Mouse (Mus musculus): ENCODE data around the gene Cnpy1.

GRCm38 (mm10) chr5:28252999-28253398, 7.4 kb upstream of the Cnpy1 start:
- TF ChIP-seq USF1 (IDR thresholded peaks at IDR 0.05; ENCODE audit: low read depth) (no peak), POLR2A (IDR thresholded peaks at IDR 0.05; ENCODE audit: insufficient read length, low read depth) (no peak), REST (IDR thresholded peaks at IDR 0.05; ENCODE audit: insufficient read depth, insufficient read length) (no peak), CEBPB (IDR thresholded peaks at IDR 0.05; ENCODE audit: insufficient read depth, poor library complexity, severe bottlenecking) (no peak), POLR2AphosphoS2 (IDR thresholded peaks at IDR 0.05; ENCODE audit: insufficient read length, low read depth) (no peak), MAX (IDR thresholded peaks at IDR 0.05; ENCODE audit: low read depth) (no peak), TCF3 (IDR thresholded peaks at IDR 0.05; ENCODE audit: insufficient read length, low read depth) (no peak), E2F4 (IDR thresholded peaks at IDR 0.05; ENCODE audit: insufficient read depth) (no peak)

Measured in myocyte (in vitro differentiated cells).